Mouse (Mus musculus) heart, postnatal 14 days (tissue): ENCODE measurements at regions not wholly inside any gene's neighbourhood (a gene's known extent, or its start where the extent isn't known, plus 50 kb on each side); places are given as distances from the start of the nearest gene placed in this dataset.

ENCODE experiments used
- DNase-seq, 2 experiments: peaks; one replicate each; pipeline ENCODE4 v3.0.0; 2021 to 2022
- intact Hi-C: fragments of 180-260 bp; cut with DNase I; formaldehyde crosslinking; loops from one replicate; pipeline ENCODE4 v1.15.1; 2025

DNA sequence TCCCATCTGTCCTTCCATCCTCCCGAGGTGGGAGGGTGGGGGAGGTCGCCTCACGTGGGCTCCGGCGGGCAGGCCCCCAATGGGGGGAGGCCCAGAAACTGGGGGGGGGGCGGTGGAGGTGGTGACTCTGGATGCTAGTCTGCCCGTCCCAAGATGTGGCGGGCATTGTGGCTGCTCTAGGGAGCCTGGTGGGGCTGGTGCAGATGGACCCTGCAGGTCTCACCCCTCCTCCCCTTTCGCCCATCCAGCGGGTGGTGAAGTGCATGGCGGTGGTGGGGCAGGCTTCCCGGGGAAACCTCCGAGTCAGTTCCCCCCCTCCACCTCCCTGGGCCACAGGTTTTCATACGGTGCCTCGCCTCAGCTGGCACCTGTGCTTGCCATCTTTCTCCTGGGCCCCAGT is 88.6 kb downstream of the Inhba start:
- intact Hi-C loops = no loop called here
- DNase-seq = no peak

DNA sequence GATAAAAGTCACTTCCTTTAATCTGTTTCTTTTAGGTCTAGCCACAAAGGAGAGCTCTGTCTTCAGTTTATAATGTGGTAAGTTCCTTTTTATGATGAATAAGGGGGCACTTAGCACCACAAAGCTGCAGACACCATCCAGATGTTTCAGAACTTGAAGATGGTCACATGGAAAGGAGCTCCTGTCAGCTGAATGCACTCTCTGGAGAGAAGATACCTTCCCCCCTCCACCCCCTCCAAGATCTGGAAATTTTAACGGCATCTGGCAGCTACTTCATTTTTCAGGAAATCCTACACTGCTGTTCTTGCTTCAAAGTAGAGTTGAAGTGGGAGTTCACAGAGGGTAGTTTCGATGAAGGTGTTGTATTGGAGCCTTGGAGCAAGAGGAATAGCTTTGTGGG is 103.2 kb downstream of the Inhba start:
- intact Hi-C loops = no loop called here
- DNase-seq = no peak

DNA sequence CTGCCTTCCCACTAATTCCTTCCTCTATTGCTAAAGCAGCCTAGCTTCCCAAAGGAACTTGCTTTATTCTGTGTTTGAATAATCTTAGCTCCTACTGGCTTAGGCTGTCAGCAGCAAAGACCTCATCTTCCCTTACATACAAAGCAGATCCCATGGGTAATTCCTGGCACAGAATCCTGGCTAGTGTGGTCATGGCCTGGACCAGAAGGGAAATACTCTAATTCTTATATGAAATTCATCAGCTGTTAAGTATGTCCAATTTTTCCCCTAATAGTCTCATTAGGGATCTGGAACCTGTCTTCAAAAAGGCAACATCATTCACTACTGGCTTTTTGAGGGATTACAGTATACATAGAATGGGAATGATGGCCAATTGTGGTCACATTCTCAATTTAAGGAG is 135.0 kb downstream of the Inhba start:
- intact Hi-C loops = no loop called here
- DNase-seq = peak; percentile 1 to 17

DNA sequence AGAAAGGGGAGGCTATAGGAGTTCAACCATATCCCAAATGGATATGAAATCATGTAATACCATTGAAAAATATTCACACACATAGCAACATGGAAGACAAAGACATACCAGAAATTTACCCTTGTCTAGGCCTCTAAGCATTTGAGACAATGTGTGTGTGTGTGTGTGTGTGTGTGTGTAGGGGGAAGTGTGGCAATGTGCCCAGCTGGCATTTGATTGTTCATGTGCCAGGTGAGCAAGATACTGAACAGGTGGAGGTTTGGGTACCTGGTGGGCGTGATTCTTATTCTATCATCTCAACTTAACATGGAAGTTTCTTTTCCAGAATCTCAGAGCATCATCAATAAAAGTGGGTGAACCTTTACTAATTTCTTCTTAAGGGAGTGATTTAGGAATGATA is 143.3 kb downstream of the Inhba start:
- DNase-seq = no peak
- intact Hi-C loops = no loop called here

DNA sequence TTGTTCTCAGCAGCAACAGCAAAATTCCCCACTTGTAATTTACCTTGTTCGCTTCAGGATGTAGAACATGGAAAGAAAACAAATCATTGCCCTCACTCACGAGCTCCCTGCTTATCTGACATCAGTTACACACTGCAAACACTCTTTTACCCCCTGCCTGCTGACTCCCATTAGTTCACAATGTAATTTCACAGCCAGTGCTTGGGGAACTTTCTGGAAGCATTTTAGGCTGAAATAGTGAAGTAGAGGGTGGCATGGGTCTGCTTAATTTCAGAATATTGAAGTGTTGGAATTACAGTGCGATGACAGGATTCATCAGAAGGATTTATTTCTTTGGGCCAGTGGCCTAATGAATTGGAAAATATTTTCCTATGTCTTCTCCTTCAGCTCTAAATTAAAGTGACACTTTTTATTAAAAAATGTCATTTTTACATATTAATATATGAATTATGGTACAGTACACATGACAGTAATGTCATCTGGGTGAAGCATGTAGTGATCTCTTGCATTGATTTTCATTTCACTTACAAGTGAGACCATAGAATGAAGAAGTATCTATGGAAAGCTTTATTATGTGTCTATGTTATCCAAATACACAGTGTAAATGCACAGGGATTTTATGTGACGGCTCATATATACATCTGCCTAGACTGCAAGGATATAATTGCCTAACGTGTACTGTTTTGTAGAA is 153.7 kb downstream of the Inhba start:
- no peak for DNase-seq
- intact Hi-C loops = no loop called here

DNA sequence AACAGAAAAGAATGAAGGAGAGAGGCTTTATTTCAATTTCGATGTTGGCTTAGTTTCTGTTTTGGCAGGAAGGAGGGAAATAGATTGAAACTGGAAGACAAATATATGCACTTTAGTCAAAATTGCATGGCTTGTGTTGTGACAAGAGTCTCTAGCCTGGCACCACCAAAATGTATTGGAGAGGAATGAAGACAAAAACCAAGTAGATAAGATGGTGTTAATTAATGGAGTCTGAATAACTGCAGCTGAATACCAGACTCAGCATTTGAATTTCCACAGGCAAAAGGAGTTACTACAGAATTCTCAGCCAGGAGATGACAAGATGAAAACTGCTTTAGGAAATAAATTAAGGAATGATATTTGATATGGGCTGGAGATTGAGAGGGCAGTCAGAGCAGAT is 185.0 kb downstream of the Inhba start:
- intact Hi-C loops = no loop called here
- no peak for DNase-seq

DNA sequence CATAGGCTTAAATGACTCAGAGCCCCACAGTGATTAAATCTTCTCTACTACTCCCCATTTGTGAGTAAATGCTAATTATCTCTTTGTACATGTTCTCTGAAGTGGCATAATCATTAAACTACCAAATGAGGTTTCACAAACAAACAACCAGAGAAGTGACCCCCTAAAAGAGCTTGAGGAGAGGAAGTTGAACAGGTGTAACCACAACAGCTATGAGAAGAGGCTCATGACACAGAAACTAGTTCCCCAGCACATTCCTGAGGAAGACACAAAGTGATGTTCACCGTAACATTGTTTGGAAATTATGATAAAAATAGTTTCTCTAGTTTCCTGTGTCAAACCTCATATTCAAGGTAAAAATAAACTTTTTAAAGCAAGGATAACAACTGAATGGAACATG is 188.4 kb downstream of the Inhba start:
- no peak for DNase-seq
- intact Hi-C loops = no loop called here

DNA sequence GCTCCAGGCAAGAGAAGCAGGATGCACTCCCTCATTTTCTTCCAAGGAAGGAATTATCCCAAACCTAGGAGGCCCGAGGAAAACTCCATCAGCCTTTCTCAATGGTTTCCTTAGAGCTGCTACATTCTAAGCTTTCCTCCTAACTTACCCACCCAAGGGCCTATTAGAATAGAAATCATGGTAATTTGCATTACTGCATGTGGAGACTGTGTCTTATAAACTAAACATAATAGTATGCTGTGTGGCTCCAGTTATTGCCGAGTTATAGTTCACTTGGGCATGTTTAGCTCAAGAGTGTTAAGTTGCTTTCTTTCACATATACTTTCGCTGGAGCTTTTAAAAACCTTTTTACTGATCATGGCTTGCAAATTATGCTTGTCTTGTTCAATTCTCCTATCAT is 191.5 kb downstream of the Inhba start:
- intact Hi-C loops = no loop called here
- no peak for DNase-seq

DNA sequence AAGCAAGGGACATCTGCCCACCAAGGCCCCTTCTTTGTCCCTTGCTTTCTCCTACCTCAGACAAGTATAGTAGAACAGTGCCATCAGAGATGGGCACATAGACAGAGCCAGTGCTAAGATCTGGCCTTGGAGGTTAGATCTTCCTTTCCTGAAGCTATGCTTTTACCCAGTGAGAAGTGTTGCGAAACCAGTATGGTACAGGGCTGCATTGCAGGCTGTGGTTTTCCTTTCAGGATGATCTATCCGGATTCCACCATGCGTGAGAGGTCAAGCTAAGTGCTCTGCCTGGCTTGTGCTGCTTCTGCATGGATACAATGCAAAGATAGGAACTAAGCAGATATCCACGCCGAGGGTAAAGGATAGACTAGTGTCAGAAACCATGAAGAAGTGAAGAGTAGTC is 192.4 kb downstream of the Inhba start:
- intact Hi-C loops = no loop called here
- no peak for DNase-seq

DNA sequence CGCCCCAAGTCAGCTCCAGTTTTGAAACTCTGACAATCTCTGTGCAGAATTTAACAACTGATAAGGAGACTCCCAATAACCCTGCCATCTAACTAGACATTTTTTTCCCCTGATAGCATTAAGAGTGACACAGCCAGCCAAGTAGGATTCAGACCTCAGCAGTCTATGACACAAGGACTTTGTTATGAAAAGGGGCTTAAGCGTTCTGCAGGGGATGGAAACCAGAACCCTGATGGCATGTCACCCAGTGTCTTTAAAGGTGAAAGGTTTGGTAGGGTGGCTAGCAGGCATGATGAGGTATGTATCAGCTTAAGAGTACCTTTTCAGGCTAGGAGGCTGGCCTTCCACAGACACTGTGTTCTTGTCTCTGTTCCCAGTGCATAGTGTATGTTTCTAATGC is 199.8 kb downstream of the Inhba start:
- no peak for DNase-seq
- intact Hi-C loops = no loop called here

DNA sequence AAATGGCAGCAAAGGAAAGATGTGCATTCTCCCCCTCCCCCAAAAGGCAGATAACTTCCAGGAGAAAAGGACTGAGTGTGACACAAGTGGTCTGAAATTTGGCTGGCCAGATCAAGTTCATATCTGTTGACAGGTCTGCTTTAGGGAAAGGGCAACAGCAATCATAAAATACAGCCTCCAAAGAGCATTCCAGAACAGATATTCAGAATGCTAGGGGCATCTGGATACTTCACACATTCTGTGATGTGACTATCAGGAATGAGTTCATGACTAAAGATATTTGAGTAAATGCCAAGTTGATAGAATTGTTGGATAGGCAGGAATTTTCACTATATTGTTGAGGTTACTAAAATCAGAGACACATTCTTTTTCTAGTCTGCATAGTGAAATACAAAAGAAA is 208.2 kb downstream of the Inhba start:
- intact Hi-C loops = no loop called here
- no peak for DNase-seq

DNA sequence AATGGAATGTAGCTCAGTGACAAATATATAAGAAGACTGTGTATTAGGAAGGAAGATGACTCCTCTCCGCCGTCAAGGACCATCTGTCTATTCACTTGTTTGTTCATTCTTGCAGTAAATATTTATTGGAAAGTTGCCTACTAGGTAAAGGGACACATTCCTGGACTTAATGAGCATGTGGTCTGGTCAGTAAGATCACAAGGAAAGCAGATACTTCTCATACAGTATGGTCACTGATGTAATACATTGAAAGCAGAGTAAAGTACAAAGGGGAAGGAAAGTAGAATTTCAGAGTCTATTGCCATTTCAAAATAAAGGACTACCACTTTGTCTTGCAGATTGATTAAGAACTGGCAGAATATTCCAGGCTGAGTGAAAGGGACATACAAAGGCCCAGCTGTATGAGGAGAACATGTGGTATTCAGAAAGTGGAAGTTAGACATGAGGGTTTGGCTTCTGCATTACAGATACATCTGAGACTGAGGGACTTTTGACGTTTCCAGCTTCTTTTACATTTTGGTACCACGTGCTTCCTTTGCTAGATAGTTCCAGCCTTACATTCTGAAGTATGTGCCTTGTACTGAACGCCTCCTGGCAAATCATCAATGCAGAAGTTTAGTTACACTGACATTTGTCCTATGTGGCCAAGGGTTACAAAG is 211.4 kb downstream of the Inhba start:
- no peak for DNase-seq
- intact Hi-C loops = no loop called here

DNA sequence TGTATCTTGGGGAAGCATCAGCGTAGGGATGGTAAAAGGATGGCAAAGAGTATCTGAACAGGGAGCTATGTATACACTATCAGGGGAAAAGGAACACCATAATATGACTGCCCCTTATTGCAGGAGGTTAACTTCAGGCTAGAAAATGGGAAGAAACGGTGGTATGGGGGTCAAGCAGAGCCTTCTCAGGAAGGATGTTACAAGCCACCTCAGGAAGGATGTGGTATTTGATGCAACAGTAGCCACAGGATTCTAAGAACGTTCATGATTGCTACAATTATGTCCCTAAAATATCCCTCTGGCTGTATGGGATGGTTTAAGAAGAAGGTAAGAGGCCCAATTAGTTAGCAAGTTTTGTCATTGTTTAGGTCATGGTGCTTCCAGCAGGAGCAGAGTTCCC is 249.5 kb downstream of the Inhba start:
- intact Hi-C loops = no loop called here
- no peak for DNase-seq

DNA sequence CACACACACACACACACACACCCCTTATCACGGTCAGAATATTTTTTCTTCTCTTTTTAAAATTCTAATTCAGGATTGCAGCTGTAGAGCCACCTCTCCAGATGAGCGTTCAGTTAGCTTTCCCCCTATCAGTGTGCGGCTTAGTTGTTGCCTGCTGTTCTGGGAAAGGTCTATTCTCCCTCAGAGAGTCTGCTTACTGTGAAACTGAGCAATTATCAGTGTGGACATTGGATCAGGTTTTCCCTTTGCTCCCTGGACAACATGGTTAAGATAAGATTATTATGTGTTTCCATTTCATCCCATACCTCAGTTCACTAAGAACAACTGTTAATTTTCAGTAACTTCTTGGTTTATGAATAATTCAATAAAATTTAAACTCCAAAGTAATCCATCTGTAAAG is 268.3 kb downstream of the Inhba start:
- no peak for DNase-seq
- intact Hi-C loops = no loop called here

DNA sequence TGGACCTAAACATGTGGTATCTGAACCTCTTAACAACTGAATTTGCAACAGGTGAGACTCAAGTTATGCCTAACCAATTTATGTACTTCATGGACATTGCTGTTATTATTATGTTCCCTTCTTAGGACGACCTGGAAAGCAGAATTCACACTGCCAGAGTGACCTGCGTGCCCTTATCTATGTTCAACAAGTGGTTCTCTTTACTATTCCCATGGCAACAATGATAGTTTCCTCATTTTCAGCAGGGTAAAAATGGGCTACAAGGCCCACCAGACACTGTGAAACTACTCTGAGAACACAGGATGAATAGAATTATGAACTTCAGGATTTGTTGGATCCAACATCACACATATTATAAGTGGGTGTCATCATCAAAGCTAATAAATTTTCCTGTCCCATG is 269.1 kb downstream of the Inhba start:
- intact Hi-C loops = no loop called here
- DNase-seq = no peak

DNA sequence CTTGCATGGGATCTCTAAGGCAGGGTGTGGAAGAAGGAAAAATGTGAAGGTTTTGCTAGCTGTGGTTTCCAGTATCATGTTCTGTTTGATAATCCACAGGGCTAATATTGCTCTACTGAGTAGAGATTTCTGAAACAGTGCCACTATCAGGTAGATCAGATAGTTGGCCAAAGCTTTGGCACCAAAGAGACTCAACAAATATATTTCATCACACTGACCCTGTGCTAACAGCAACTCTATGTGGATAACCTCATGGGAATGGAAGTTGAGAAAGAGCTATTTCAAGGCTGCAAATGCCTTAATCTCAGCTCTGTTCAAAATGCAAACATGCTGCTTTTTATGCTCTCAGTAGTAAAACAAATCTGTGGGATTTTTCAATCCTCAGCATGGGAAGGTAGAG is 270.1 kb downstream of the Inhba start:
- no peak for DNase-seq
- intact Hi-C loops = no loop called here

DNA sequence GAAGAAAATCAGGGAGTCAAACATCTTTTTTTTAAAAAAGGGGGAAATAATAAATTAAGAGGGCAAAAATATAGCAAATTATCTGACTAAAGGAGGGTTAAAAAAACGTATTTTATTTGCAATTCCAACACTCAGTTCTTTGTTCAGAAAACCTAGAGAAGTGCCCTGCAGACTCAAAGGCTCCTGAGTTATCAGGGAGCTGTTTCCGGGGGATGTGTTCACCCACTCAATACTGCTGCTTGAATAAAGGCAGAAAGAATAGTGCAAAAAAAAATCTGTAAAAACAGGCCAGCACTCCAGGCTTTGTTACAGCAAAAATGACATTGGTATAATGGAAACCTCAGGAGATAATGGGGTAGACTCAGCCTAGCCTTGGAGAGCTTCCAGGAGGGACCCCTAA is 270.6 kb downstream of the Inhba start:
- intact Hi-C loops = no loop called here

DNA sequence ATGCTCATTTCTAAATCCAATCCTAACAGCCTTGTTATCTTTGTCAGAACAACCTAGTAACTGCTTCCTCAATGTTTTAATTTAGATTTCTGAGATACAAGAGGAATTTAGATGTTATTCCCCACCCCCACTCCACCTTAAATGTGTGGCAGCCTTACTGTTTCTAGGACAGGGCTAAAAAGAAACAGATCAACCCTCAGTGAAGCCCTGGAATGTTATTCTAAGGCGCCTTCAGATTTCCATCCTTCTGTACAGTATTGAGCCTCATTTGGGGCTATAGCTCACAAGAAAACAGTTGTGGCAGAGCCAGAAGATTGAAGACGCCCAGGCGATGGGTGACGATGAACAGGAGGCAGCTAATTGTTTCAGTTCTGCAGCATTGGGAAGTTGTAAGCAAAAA is 271.7 kb downstream of the Inhba start:
- intact Hi-C loops = no loop called here
- DNase-seq = no peak

More for the DNA sequence above, 270.6 kb downstream of the Inhba start:
- DNase-seq = no peak

DNA sequence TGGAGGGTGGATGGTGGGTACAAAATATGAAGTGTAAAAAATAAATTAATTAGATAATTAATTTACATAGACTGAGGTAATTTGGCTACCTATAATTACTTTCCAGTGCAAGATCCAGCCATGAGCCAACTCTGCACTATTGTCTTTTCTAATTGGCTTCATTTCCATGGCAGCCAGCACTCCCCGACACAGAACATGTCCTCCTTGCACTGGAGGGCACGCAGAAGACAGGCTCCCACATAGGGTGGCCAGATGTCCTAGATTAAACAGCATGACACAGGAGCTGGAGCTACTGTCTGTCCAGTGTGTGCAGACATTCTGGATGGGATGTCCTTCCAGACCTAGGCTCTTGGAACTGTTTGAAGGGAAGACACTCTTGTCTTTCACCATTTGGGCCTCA is 278.0 kb downstream of the Inhba start:
- DNase-seq = no peak
- intact Hi-C loops = no loop called here

DNA sequence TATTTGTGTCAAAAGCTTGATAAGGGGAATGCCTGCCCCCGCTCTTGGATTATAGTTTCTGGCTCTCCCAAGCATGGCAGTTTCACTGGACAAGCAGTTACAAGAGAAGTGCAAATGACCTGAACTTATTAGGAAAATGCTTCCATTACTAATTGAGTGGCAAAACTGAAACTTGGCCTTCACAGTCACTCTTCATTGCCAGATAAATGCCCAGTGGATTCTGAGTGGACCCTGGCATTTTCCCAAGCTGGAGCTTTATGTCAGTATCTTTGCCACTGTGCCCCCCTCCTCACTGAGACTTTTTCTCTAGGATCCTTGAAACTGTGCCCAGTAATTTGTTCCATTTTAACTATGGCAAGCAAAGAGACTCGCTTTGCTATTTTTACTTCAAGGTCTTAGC is 279.1 kb downstream of the Inhba start:
- intact Hi-C loops = no loop called here
- peak in 1 of 2 experiments; percentile 1 for DNase-seq

DNA sequence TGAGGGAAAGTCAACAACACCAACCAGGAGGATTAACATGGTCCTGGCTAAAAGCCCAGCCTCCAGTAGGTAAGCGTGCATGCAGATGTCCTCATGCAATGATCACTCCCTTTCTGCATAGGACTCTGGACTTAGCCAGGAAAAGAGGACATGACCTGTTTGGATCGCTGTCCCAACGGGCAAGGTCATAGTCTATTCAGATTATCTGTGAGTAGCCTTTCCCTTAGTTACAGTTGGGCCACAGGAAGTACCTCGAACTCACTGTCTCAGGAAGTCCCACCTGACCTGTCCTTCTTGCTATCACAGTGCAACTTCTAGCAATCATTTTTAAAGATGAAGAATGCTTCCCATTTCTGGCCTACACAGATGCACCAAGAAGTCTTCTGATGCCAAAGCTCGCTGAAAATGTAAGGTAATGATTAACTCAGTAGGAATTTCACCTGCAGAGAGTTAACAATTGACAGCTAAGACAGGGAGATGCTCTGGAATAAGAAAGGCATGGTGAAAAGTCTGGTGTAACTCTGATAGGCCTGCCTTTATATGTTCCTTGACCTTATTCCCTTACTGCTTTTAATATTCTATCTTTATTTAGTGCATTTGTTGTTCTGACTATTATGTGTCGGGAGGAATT is 280.1 kb downstream of the Inhba start:
- intact Hi-C loops = no loop called here
- no peak for DNase-seq

DNA sequence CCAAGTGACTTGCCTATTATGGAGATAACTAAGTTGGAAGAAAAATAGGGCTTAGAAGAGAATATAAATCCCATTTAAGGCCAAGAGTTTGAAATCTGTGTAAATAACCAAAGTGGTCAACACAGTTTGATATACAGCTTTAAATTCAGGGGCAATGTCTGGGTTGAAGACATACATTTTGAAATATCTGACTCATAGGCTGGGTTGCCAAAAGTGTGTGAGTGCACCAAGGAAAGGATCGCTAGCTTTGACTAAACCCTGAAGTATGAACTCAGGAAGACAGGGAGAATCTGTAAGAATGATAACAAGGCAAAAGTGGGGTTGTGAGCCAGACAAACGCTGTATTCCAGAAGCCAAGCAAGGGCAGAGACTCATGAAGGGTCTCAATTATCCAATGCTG is 288.1 kb downstream of the Inhba start:
- intact Hi-C loops = no loop called here
- DNase-seq = no peak
